Mouse (Mus musculus) limb, embryonic 15.5 days (tissue): ENCODE data around the gene Dnah12. TPM values are rescaled to one million over a fixed set of nuclear protein-coding genes. Genes with fewer than 3 reads are reported as not detected.

ENCODE experiments used
- ATAC-seq: fragments of 200-750 bp; cut with Nextera tagmentation; 2 replicates; pipeline ENCODE4 v1.8.0; 2017; ENCODE audit warnings: low read depth, moderate TSS enrichment; ENCODE audit not compliant: insufficient number of reproducible peaks, low FRiP score, low TSS enrichment
- H3K27ac ChIP-seq: fragments of 300-500 bp; sonication (generic); 2 replicates; pipeline ENCODE4 v1.5.1; 2015; ENCODE audit warnings: moderate library complexity, mild to moderate bottlenecking, inconsistent platforms
- H3K27me3 ChIP-seq: fragments of 300-500 bp; sonication (generic); 2 replicates; pipeline ENCODE4 v1.6.1; 2015; ENCODE audit warnings: inconsistent platforms
- H3K36me3 ChIP-seq: fragments of 300-500 bp; sonication (generic); 2 replicates; pipeline ENCODE4 v1.6.1; 2015; ENCODE audit warnings: inconsistent platforms
- H3K4me1 ChIP-seq: fragments of 300-500 bp; sonication (generic); 2 replicates; pipeline ENCODE4 v1.6.1; 2015; ENCODE audit warnings: inconsistent platforms
- H3K4me2 ChIP-seq: fragments of 300-500 bp; sonication (generic); 2 replicates; pipeline ENCODE4 v1.6.1; 2015; ENCODE audit warnings: mild to moderate bottlenecking, inconsistent platforms
- H3K4me3 ChIP-seq: fragments of 300-500 bp; sonication (generic); 2 replicates; pipeline ENCODE4 v1.5.1; 2015; ENCODE audit warnings: mild to moderate bottlenecking, inconsistent platforms
- H3K9ac ChIP-seq: fragments of 300-500 bp; sonication (generic); 2 replicates; pipeline ENCODE4 v1.6.1; 2015; ENCODE audit warnings: inconsistent platforms
- H3K9me3 ChIP-seq: fragments of 300-500 bp; sonication (generic); 2 replicates; pipeline ENCODE4 v1.6.1; 2016; ENCODE audit warnings: inconsistent platforms
- WGBS: fragments of 180-500 bp; shearing (Covaris S2); methylation state at CpG from one replicate; pipeline ENCODE4 v1.1.7; 2015; 5-methylcytosine and 5-hydroxymethylcytosine counted together
- polyA plus RNA-seq: library from polyadenylated mRNA; unstranded; fragments of >200 nt; fragmentation: Nextera tagmentation; extraction: Ambion mirVana; gene quantifications from 2 replicates; pipeline ENCODE4 v1.2.1, GENCODE M21; 2015

The Dnah12 gene
- polyA plus RNA-seq = 0.04 and 0.07 TPM in 2 replicates

- no peak within 1 kb of the TSS for H3K9ac ChIP-seq
- H3K36me3 ChIP-seq = no peaks in the 10 kb centered on the region
- no peak for ATAC-seq
- no peaks in the 10 kb centered on the region for H3K9me3 ChIP-seq
- H3K4me1 ChIP-seq = no peaks in the 10 kb centered on the region
- no peak within 1 kb of the TSS for H3K4me3 ChIP-seq
- no peak within 1 kb of the TSS for H3K27ac ChIP-seq
- no peaks in the 10 kb centered on the region for H3K27me3 ChIP-seq
- WGBS = 82% methylated on average over 3 of the region's 3 CpGs
- H3K4me2 ChIP-seq = no peak within 1 kb of the TSS
These were observed at the start of gene Dnah12 for GRCm38 (mm10) chr14:26692974-26693373. Gene Dnah12 (plus strand): TSS chr14:26693274.

GRCm38 (mm10) chr14:26645989-26646650 lies 47.0 kb upstream of the Dnah12 start:
- H3K9ac ChIP-seq = no peak overlapping the region
- H3K4me1 ChIP-seq = peaks cover 9% of the 10 kb centered on the region; the same call in 1 of the 2 replicates
- no peaks in the 10 kb centered on the region for H3K27me3 ChIP-seq
- 35% methylated on average over 5 of the region's 5 CpGs for WGBS
- H3K9me3 ChIP-seq = no peaks in the 10 kb centered on the region
- H3K27ac ChIP-seq = no peak overlapping the region
- no peak overlapping the region for H3K4me2 ChIP-seq
- ATAC-seq = no peak
- H3K36me3 ChIP-seq = peaks cover 17% of the 10 kb centered on the region
- 0 out of 2 replicates have a peak overlapping the region, but pooled peaks have one; percentile 4 for H3K4me3 ChIP-seq

GRCm38 (mm10) chr14:26647811-26648210 lies 45.3 kb upstream of the Dnah12 start:
- Histone ChIP-seq H3K9ac (no peak overlapping the region), H3K4me3 (no peak overlapping the region), H3K9me3 (no peaks in the 10 kb centered on the region), H3K4me2 (no peak overlapping the region), H3K4me1 (peaks cover 9% of the 10 kb centered on the region; the same call in 1 of the 2 replicates), H3K27ac (no peak overlapping the region), H3K27me3 (no peaks in the 10 kb centered on the region), H3K36me3 (peaks cover 28% of the 10 kb centered on the region)
- ATAC-seq = no peak
- WGBS = 74% methylated on average over 2 of the region's 2 CpGs

GRCm38 (mm10) chr14:26651901-26652300 lies 41.2 kb upstream of the Dnah12 start:
- H3K9ac ChIP-seq = no peak overlapping the region
- H3K4me1 ChIP-seq = 0 out of 2 replicates have a peak, but pooled peaks cover 3% of the 10 kb centered on the region
- no peak overlapping the region for H3K4me2 ChIP-seq
- H3K9me3 ChIP-seq = no peaks in the 10 kb centered on the region
- H3K27ac ChIP-seq = no peak overlapping the region
- peaks cover 59% of the 10 kb centered on the region for H3K36me3 ChIP-seq
- no peak for ATAC-seq
- H3K4me3 ChIP-seq = no peak overlapping the region
- no peaks in the 10 kb centered on the region for H3K27me3 ChIP-seq

GRCm38 (mm10) chr14:26658178-26658577 lies 34.9 kb upstream of the Dnah12 start:
- Histone ChIP-seq H3K27me3 (no peaks in the 10 kb centered on the region), H3K9me3 (no peaks in the 10 kb centered on the region), H3K4me1 (no peaks in the 10 kb centered on the region), H3K9ac (no peak overlapping the region), H3K27ac (no peak overlapping the region), H3K4me2 (no peak overlapping the region), H3K4me3 (no peak overlapping the region), H3K36me3 (peaks cover 46% of the 10 kb centered on the region)
- ATAC-seq = no peak

- 86% methylated on average over 1 of the region's 1 CpGs for WGBS
- Histone ChIP-seq H3K4me1 (no peaks in the 10 kb centered on the region), H3K36me3 (peaks cover 37% of the 10 kb centered on the region), H3K9me3 (no peaks in the 10 kb centered on the region), H3K9ac (no peak overlapping the region), H3K27me3 (no peaks in the 10 kb centered on the region), H3K4me2 (no peak overlapping the region), H3K27ac (no peak overlapping the region), H3K4me3 (no peak overlapping the region)
- ATAC-seq = no peak
These were observed 32.8 kb upstream of the Dnah12 start for GRCm38 (mm10) chr14:26660233-26660632.

GRCm38 (mm10) chr14:26662016-26662415 lies 31.1 kb upstream of the Dnah12 start:
- Histone ChIP-seq H3K9ac (no peak overlapping the region), H3K27me3 (no peaks in the 10 kb centered on the region), H3K4me2 (no peak overlapping the region), H3K4me3 (no peak overlapping the region), H3K4me1 (peaks cover 4% of the 10 kb centered on the region; the same call in 1 of the 2 replicates), H3K27ac (no peak overlapping the region), H3K9me3 (no peaks in the 10 kb centered on the region), H3K36me3 (peaks cover 32% of the 10 kb centered on the region)
- no peak for ATAC-seq
- 45% methylated on average over 3 of the region's 3 CpGs for WGBS

- WGBS = 86% methylated on average over 2 of the region's 2 CpGs
- Histone ChIP-seq H3K9me3 (no peaks in the 10 kb centered on the region), H3K27ac (no peak overlapping the region), H3K4me3 (no peak overlapping the region), H3K4me2 (no peak overlapping the region), H3K27me3 (no peaks in the 10 kb centered on the region), H3K36me3 (peaks cover 28% of the 10 kb centered on the region), H3K4me1 (peaks cover 6% of the 10 kb centered on the region; the same call in 1 of the 2 replicates), H3K9ac (no peak overlapping the region)
- no peak for ATAC-seq
These were observed 30.6 kb upstream of the Dnah12 start for GRCm38 (mm10) chr14:26662488-26662887.

- Histone ChIP-seq H3K4me2 (no peak overlapping the region), H3K36me3 (peaks cover 19% of the 10 kb centered on the region), H3K9me3 (no peaks in the 10 kb centered on the region), H3K27me3 (no peaks in the 10 kb centered on the region), H3K27ac (no peak overlapping the region), H3K4me3 (no peak overlapping the region), H3K9ac (no peak overlapping the region), H3K4me1 (peaks cover 17% of the 10 kb centered on the region)
- ATAC-seq = no peak
- 86% methylated on average over 2 of the region's 2 CpGs for WGBS
These were observed 29.2 kb upstream of the Dnah12 start for GRCm38 (mm10) chr14:26663851-26664250.

- peaks cover 16% of the 10 kb centered on the region for H3K36me3 ChIP-seq
- H3K4me3 ChIP-seq = peak overlapping the region; percentile 73
- WGBS = 21% methylated on average over 6 of the region's 6 CpGs
These were observed 25.1 kb upstream of the Dnah12 start for GRCm38 (mm10) chr14:26667991-26668370.

GRCm38 (mm10) chr14:26668371-26669291 lies 24.4 kb upstream of the Dnah12 start:
- Histone ChIP-seq H3K36me3 (peaks cover 16% of the 10 kb centered on the region), H3K27ac (peak overlapping the region; percentile 92), H3K4me2 (peak overlapping the region; percentile 95), H3K9ac (peak overlapping the region; percentile 79), H3K27me3 (no peaks in the 10 kb centered on the region), H3K4me1 (peaks cover 21% of the 10 kb centered on the region), H3K4me3 (peak overlapping the region; percentile 73), H3K9me3 (no peaks in the 10 kb centered on the region)
- under 1% methylated on average over 73 of the region's 73 CpGs for WGBS
- ATAC-seq = 0 out of 2 replicates have a peak, but pooled peaks have one; percentile 43

More at GRCm38 (mm10) chr14:26667991-26668370, 25.1 kb upstream of the Dnah12 start:
- Histone ChIP-seq H3K4me2 (peak overlapping the region; percentile 95), H3K9me3 (no peaks in the 10 kb centered on the region), H3K27me3 (no peaks in the 10 kb centered on the region), H3K9ac (peak overlapping the region; percentile 79), H3K27ac (0 out of 2 replicates have a peak overlapping the region, but pooled peaks have one; percentile 92), H3K4me1 (peaks cover 21% of the 10 kb centered on the region)
- ATAC-seq = no peak
